Mouse (Mus musculus): ENCODE measurements around the gene Htra2.

- no peak for TF ChIP-seq CTCF (IDR thresholded peaks at IDR 0.05; ENCODE audit: low read depth)
- no peak for TF ChIP-seq EP300 (optimal IDR thresholded peaks at IDR 0.05)
These were observed 11.5 kb downstream of the Htra2 start for GRCm38 (mm10) chr6:83043561-83043960.
